Comparison of ENCODE assay signal across 23 mouse cellular contexts in genomic region chr11:50571448-50571847, GRCm38 (mm10). TPM values are rescaled to one million over a fixed set of nuclear protein-coding genes. Genes with fewer than 3 reads are reported as not detected.
DNase-seq lines count a peak whose midpoint lies in the region; ATAC-seq and TF ChIP-seq lines count a peak whose summit lies in the region.
"Had no signal": no experiment of that assay in that cellular context is flagged by ENCODE, and none has a peak within 500 bp of the region (broad histone marks: within the 10 kb centered on the region; RNA-seq: fewer than 3 reads in every experiment).

No protein-coding gene starts in this region.

- DNase-seq in layer of hippocampus, adult 2 months (ENCODE audit: low spot score in 2 of 2) = peak in 1 of 2 experiments; percentile 25
- DNase-seq in layer of hippocampus, adult 11-12 months (ENCODE audit: low spot score) = no peak
- DNase-seq in spleen, postnatal 14 days (ENCODE audit: low spot score in 2 of 2) = no peak
- DNase-seq: adrenal gland, postnatal 10 days; cerebellum, adult 11-12 months; kidney, adult 11 months; layer of hippocampus, adult 9-11 months; liver, embryonic 13.5 days; lung, embryonic 14.5 days; lung, postnatal 36 days; retina, postnatal 1 day; thymus, postnatal 14 days had no signal

- H3K4me2 ChIP-seq in hindbrain, embryonic 12.5 days (replicated peaks) = no peak overlapping the region
- no peak overlapping the region for H3K4me2 ChIP-seq in hindbrain, embryonic 16.5 days (ENCODE audit: low read length)
- H3K4me2 ChIP-seq in midbrain, embryonic 15.5 days = no peak overlapping the region
- no peak overlapping the region for H3K4me2 ChIP-seq in liver, embryonic 12.5 days
- H3K4me2 ChIP-seq: forebrain, embryonic 12.5 days; limb, embryonic 12.5 days; liver, embryonic 13.5 days; lung, embryonic 14.5 days had no signal

- peak overlapping the region; percentile 39; the same call in 1 of the 2 replicates for H3K27ac ChIP-seq in layer of hippocampus, adult 2 months
- H3K27ac ChIP-seq in hindbrain, embryonic 12.5 days = peak overlapping the region; percentile 40; the same call in 1 of the 2 replicates
- H3K27ac ChIP-seq in hindbrain, embryonic 16.5 days (ENCODE audit: low read depth, low read length) = no peak overlapping the region
- H3K27ac ChIP-seq in midbrain, embryonic 15.5 days = peak overlapping the region; percentile 22; the same call in 1 of the 2 replicates
- no peak overlapping the region for H3K27ac ChIP-seq in liver, embryonic 12.5 days
- H3K27ac ChIP-seq: embryonic facial prominence, embryonic 10.5 days; forebrain, embryonic 12.5 days; heart, embryonic 10.5 days; kidney, postnatal 0 days; limb, embryonic 12.5 days; liver, embryonic 13.5 days had no signal

- TF ChIP-seq CTCF in layer of hippocampus, adult 2 months (conservative IDR thresholded peaks at IDR 0.05) = no peak

- 55% methylated on average over 6 of the region's 6 CpGs for WGBS in hindbrain, embryonic 12.5 days
- 48% methylated on average over 6 of the region's 6 CpGs for WGBS in hindbrain, embryonic 16.5 days
- 51% methylated on average over 6 of the region's 6 CpGs for WGBS in midbrain, embryonic 15.5 days
- WGBS in liver, embryonic 12.5 days (ENCODE audit: insufficient replicate concordance) = 56% methylated on average over 6 of the region's 6 CpGs

- no peaks in the 10 kb centered on the region for H3K36me3 ChIP-seq in hindbrain, embryonic 12.5 days
- H3K36me3 ChIP-seq in hindbrain, embryonic 16.5 days (ENCODE audit: control insufficient read depth, insufficient read depth, low read length) = no peaks in the 10 kb centered on the region
- H3K36me3 ChIP-seq in midbrain, embryonic 15.5 days (replicated peaks) = no peaks in the 10 kb centered on the region
- H3K36me3 ChIP-seq in liver, embryonic 12.5 days = no peaks in the 10 kb centered on the region
- H3K36me3 ChIP-seq: embryonic facial prominence, embryonic 10.5 days; forebrain, embryonic 12.5 days; heart, embryonic 10.5 days; limb, embryonic 12.5 days; liver, embryonic 13.5 days had no signal

- peaks cover 9% of the 10 kb centered on the region; the same call in 1 of the 2 replicates for H3K4me1 ChIP-seq in hindbrain, embryonic 12.5 days
- H3K4me1 ChIP-seq in hindbrain, embryonic 16.5 days (ENCODE audit: control insufficient read depth, insufficient read depth, low read depth, low read length) = no peaks in the 10 kb centered on the region; the same call in 1 of the 2 replicates
- no peaks in the 10 kb centered on the region for H3K4me1 ChIP-seq in midbrain, embryonic 15.5 days
- no peaks in the 10 kb centered on the region for H3K4me1 ChIP-seq in liver, embryonic 12.5 days
- H3K4me1 ChIP-seq: heart, embryonic 10.5 days; limb, embryonic 12.5 days; liver, embryonic 13.5 days had no signal

- H3K9ac ChIP-seq in hindbrain, embryonic 12.5 days = no peak overlapping the region
- 0 out of 2 replicates have a peak overlapping the region, but pooled peaks have one; percentile 1 for H3K9ac ChIP-seq in hindbrain, embryonic 16.5 days (ENCODE audit: low read depth, low read length)
- no peak overlapping the region for H3K9ac ChIP-seq in midbrain, embryonic 15.5 days
- H3K9ac ChIP-seq in liver, embryonic 12.5 days = no peak overlapping the region
- H3K9ac ChIP-seq: forebrain, embryonic 12.5 days; limb, embryonic 12.5 days; liver, embryonic 13.5 days; lung, embryonic 14.5 days had no signal

- no peak overlapping the region for H3K4me3 ChIP-seq in layer of hippocampus, adult 2 months
- H3K4me3 ChIP-seq in hindbrain, embryonic 12.5 days = no peak overlapping the region
- H3K4me3 ChIP-seq in hindbrain, embryonic 16.5 days (ENCODE audit: low read length) = no peak overlapping the region
- H3K4me3 ChIP-seq in midbrain, embryonic 15.5 days = no peak overlapping the region
- no peak overlapping the region for H3K4me3 ChIP-seq in liver, embryonic 12.5 days
- H3K4me3 ChIP-seq: embryonic facial prominence, embryonic 10.5 days; forebrain, embryonic 12.5 days; heart, embryonic 10.5 days; limb, embryonic 12.5 days; liver, embryonic 13.5 days had no signal

- H3K27me3 ChIP-seq in hindbrain, embryonic 12.5 days = no peaks in the 10 kb centered on the region
- H3K27me3 ChIP-seq in hindbrain, embryonic 16.5 days (replicated peaks; ENCODE audit: control insufficient read depth, insufficient read depth, low read length) = no peaks in the 10 kb centered on the region
- no peaks in the 10 kb centered on the region for H3K27me3 ChIP-seq in midbrain, embryonic 15.5 days (replicated peaks)
- no peaks in the 10 kb centered on the region for H3K27me3 ChIP-seq in liver, embryonic 12.5 days (replicated peaks)
- H3K27me3 ChIP-seq: forebrain, embryonic 12.5 days; limb, embryonic 12.5 days; liver, embryonic 13.5 days had no signal

- ATAC-seq in hindbrain, embryonic 12.5 days (ENCODE audit: low FRiP score) = no peak
- peak; percentile 88 for ATAC-seq in hindbrain, embryonic 16.5 days
- 0 out of 2 replicates have a peak, but pooled peaks have one; percentile 60 for ATAC-seq in midbrain, embryonic 15.5 days (replicated peaks)
- no peak for ATAC-seq in liver, embryonic 12.5 days

- H3K9me3 ChIP-seq in hindbrain, embryonic 12.5 days (replicated peaks) = no peaks in the 10 kb centered on the region
- H3K9me3 ChIP-seq in hindbrain, embryonic 16.5 days (ENCODE audit: control insufficient read depth, low read length) = no peaks in the 10 kb centered on the region
- H3K9me3 ChIP-seq in midbrain, embryonic 15.5 days = no peaks in the 10 kb centered on the region
- H3K9me3 ChIP-seq in liver, embryonic 12.5 days (replicated peaks) = no peaks in the 10 kb centered on the region
- H3K9me3 ChIP-seq: embryonic facial prominence, embryonic 10.5 days; forebrain, embryonic 12.5 days; heart, embryonic 10.5 days; limb, embryonic 12.5 days; liver, embryonic 13.5 days had no signal

RNA-seq across cellular contexts. Expression of gene Adamts2, which starts 30.4 kb away (rescaled TPM):
- total RNA-seq in layer of hippocampus, adult 2 months (2021) = 10 to 100 TPM; 14.5 to 15.4 TPM
- polyA plus RNA-seq in hindbrain, embryonic 12.5 days (2016; fragmentation: Nextera tagmentation; extraction: Ambion mirVana) = 7.1 and 9.0 TPM in 2 replicates
- polyA plus RNA-seq in hindbrain, embryonic 16.5 days (2015; fragmentation: Nextera tagmentation; extraction: Ambion mirVana) = 4.7 and 5.3 TPM in 2 replicates
- polyA plus RNA-seq in midbrain, embryonic 15.5 days (2015; fragmentation: Nextera tagmentation; extraction: Ambion mirVana) = 3.7 and 5.0 TPM in 2 replicates
- polyA plus RNA-seq in liver, embryonic 12.5 days (2016; fragmentation: Nextera tagmentation; extraction: Ambion mirVana) = 4.2 and 4.4 TPM in 2 replicates
- total RNA-seq: common myeloid progenitor, adult 5-6 weeks; megakaryocyte-erythroid progenitor cell, adult 5-6 weeks had no signal

Comparison
In these comparisons a context has a peak if more than half of its experiments do, and no peak if none do; other contexts are left out.
1. H3K27ac ChIP-seq: peak in layer of hippocampus, adult 2 months (single experiment), hindbrain, embryonic 12.5 days (single experiment) and midbrain, embryonic 15.5 days (single experiment); none in hindbrain, embryonic 16.5 days (single experiment) and liver, embryonic 12.5 days (single experiment).
2. ATAC-seq: peak in hindbrain, embryonic 16.5 days (single experiment) and midbrain, embryonic 15.5 days (single experiment); none in hindbrain, embryonic 12.5 days (single experiment) and liver, embryonic 12.5 days (single experiment).